Mouse (Mus musculus) hindbrain, postnatal 0 days (tissue): ENCODE measurements at regions not wholly inside any gene's neighbourhood (a gene's known extent, or its start where the extent isn't known, plus 50 kb on each side); places are given as distances from the start of the nearest gene placed in this dataset.

Source experiments
- ATAC-seq: fragments of 200-750 bp; cut with Nextera tagmentation; 2 replicates; pipeline ENCODE4 v1.8.0; 2017; ENCODE audit warnings: mild to moderate bottlenecking, moderate TSS enrichment, moderate library complexity
- DNase-seq: peaks from one replicate; pipeline ENCODE4 v3.0.0-alpha.2; 2015; ENCODE audit warnings: low spot score
- H3K27ac ChIP-seq: fragments of 300-500 bp; sonication (generic); 2 replicates; pipeline ENCODE4 v1.5.1; 2014; ENCODE audit warnings: mild to moderate bottlenecking
- H3K27me3 ChIP-seq: fragments of 300-500 bp; sonication (generic); 2 replicates; pipeline ENCODE4 v1.6.1; 2014; ENCODE audit warnings: low read length, mixed read lengths; ENCODE audit not compliant: insufficient read depth
- H3K36me3 ChIP-seq: fragments of 300-500 bp; sonication (generic); 2 replicates; pipeline ENCODE4 v1.6.1; 2014; ENCODE audit warnings: low read length, mixed read lengths; ENCODE audit not compliant: insufficient read depth
- H3K4me1 ChIP-seq: fragments of 300-500 bp; sonication (generic); 2 replicates; pipeline ENCODE4 v1.6.1; 2014; ENCODE audit warnings: antibody characterized with exemption, low read length, mixed read lengths; ENCODE audit not compliant: insufficient read depth
- H3K4me2 ChIP-seq: fragments of 300-500 bp; sonication (generic); 2 replicates; pipeline ENCODE4 v1.6.1; 2014; ENCODE audit warnings: low read depth, mild to moderate bottlenecking, low read length, moderate library complexity, mixed read lengths
- H3K4me3 ChIP-seq: fragments of 300-500 bp; sonication (generic); 2 replicates; pipeline ENCODE4 v1.5.1; 2014; ENCODE audit warnings: low read length
- H3K9ac ChIP-seq: fragments of 300-500 bp; sonication (generic); replicated peaks from 2 replicates; pipeline ENCODE4 v1.6.1; 2014; ENCODE audit warnings: mild to moderate bottlenecking, low read length, moderate library complexity, mixed read lengths
- H3K9me3 ChIP-seq: fragments of 300-500 bp; sonication (generic); 2 replicates; pipeline ENCODE4 v1.6.1; 2016; ENCODE audit warnings: low read length, mixed read lengths
- CTCF ChIP-seq: IDR thresholded peaks from 2 replicates; pipeline ENCODE4 v1.5.1; 2016; ENCODE audit warnings: antibody characterized with exemption, control low read depth, low read depth
- WGBS: fragments of 180-500 bp; shearing (Covaris S2); extraction: QIAGEN DNeasy Blood & Tissue Kit; methylation state at CpG from one replicate; pipeline ENCODE4 v1.1.7; 2014; 5-methylcytosine and 5-hydroxymethylcytosine counted together

DNA sequence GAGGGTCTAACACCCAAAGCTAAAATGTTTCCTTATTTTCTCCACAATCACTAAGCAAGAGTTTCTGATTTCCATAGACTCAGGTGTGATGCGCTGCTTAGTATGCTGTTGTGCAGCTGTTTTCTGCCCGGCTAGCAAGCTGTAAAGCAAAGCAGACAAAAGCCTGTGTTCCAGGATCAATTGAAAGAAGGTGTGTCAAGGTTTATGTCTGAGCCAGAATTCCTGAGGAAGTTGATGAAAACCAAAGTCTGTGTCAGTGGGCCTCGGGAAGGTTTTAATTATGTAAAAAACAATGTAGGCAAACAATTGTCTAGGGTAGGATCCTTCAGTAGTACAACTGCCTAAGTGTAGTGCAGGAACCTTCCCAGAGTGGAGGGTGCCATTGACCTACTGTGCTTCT, 604.6 kb downstream of the Dcdc2c start:
- Histone ChIP-seq H3K27ac (no peak overlapping the region), H3K27me3 (no peaks in the 10 kb centered on the region), H3K9ac (no peak overlapping the region), H3K4me2 (no peak overlapping the region), H3K36me3 (no peaks in the 10 kb centered on the region), H3K9me3 (no peaks in the 10 kb centered on the region), H3K4me1 (no peaks in the 10 kb centered on the region), H3K4me3 (no peak overlapping the region)
- WGBS, result 67% methylated on average over 3 of the region's 3 CpGs
- DNase-seq, result no peak
- no peak for TF ChIP-seq CTCF
- no peak for ATAC-seq

DNA sequence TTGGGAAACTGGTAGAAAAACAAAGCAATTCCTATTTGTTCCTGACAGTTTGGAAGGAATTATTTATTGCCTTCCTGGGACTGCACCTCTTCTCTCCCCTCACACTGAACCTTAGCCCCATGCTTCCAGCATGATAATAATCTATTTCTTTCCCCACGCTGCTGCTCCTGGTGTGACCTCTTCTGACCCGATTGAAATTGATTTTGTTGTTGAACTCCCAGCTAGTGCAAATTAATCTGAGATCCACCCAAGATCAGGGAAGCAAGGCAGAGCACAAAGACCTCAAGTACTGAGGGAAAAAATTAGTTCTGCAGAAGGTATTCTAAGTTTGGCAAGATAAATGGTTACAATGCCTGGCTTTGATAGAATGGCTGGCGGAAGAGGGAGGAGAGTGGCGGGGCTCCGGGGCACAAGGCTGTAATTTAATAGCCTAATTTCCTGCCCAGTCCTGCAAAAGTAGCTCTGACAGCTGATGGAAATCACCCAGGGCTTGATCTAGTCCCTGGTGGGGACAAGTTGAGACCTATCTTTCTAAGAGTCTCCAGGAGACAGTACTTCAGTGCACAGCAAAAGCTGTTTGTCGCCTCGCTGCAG, 604.6 kb upstream of the Sox11 start:
- H3K27me3 ChIP-seq, result no peaks in the 10 kb centered on the region
- ATAC-seq, result no peak
- no peak overlapping the region for H3K4me3 ChIP-seq
- no peak overlapping the region for H3K27ac ChIP-seq
- H3K9ac ChIP-seq, result no peak overlapping the region
- H3K36me3 ChIP-seq, result no peaks in the 10 kb centered on the region
- TF ChIP-seq CTCF, result no peak
- H3K4me2 ChIP-seq, result no peak overlapping the region
- 49% methylated on average over 7 of the region's 7 CpGs for WGBS
- H3K4me1 ChIP-seq, result no peaks in the 10 kb centered on the region
- no peaks in the 10 kb centered on the region for H3K9me3 ChIP-seq
- no peak for DNase-seq

DNA sequence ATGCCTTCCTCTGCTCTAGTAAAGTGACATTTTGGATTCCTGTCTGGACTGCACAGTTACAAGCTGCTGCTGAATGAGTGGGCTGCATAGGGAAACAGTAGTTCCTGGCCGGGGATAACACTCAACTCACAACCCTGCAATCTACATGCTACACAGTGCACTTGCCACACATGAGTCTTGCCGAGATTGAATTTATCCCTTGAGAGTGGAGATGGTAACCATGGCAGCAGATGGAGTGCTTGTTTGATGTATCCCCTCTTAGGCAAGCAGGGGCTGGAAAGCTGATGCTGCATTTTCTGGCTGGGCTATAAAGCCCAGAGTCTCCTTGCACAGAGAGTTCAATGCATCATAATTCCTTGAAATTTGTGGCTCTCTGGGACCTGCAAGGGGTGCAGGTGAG, 603.0 kb upstream of the Sox11 start:
- TF ChIP-seq CTCF, result no peak
- WGBS, result 11% methylated on average over 2 of the region's 2 CpGs
- no peak overlapping the region for H3K4me3 ChIP-seq

DNA sequence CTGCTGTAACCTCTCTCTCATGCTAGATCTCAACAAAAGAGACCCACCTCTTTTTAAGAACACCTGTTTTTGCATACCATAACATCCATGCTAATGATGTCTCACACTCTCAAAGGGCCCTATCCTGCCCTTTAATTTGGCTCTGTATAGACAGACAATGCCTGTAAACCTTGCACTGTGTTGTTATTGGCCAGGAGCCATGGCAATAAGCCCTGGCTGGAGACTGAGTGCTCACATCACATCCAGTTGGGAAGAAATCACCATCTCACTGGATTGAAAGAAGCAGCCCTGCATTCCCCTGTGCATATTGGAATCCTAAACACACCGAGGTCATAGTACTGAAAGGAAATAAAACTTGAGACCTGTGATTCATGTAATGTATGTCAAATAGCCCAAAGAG, 598.7 kb upstream of the Sox11 start:
- H3K9me3 ChIP-seq, result no peaks in the 10 kb centered on the region
- DNase-seq (no peak), ATAC-seq (no peak)
- TF ChIP-seq CTCF, result no peak
- H3K4me3 ChIP-seq, result no peak overlapping the region
- H3K4me2 ChIP-seq, result no peak overlapping the region
- H3K36me3 ChIP-seq, result no peaks in the 10 kb centered on the region
- no peak overlapping the region for H3K27ac ChIP-seq
- H3K4me1 ChIP-seq, result no peaks in the 10 kb centered on the region
- no peaks in the 10 kb centered on the region for H3K27me3 ChIP-seq
- 82% methylated on average over 1 of the region's 1 CpGs for WGBS
- no peak overlapping the region for H3K9ac ChIP-seq

More for the DNA sequence above, 603.0 kb upstream of the Sox11 start:
- H3K36me3 ChIP-seq, result no peaks in the 10 kb centered on the region
- H3K9ac ChIP-seq, result no peak overlapping the region
- no peaks in the 10 kb centered on the region for H3K27me3 ChIP-seq
- peak overlapping the region; percentile 37; the same call in 1 of the 2 replicates for H3K27ac ChIP-seq
- no peak overlapping the region for H3K4me2 ChIP-seq
- ATAC-seq, result peak; percentile 84
- DNase-seq, result peak; percentile 78
- H3K9me3 ChIP-seq, result no peaks in the 10 kb centered on the region
- no peaks in the 10 kb centered on the region for H3K4me1 ChIP-seq

DNA sequence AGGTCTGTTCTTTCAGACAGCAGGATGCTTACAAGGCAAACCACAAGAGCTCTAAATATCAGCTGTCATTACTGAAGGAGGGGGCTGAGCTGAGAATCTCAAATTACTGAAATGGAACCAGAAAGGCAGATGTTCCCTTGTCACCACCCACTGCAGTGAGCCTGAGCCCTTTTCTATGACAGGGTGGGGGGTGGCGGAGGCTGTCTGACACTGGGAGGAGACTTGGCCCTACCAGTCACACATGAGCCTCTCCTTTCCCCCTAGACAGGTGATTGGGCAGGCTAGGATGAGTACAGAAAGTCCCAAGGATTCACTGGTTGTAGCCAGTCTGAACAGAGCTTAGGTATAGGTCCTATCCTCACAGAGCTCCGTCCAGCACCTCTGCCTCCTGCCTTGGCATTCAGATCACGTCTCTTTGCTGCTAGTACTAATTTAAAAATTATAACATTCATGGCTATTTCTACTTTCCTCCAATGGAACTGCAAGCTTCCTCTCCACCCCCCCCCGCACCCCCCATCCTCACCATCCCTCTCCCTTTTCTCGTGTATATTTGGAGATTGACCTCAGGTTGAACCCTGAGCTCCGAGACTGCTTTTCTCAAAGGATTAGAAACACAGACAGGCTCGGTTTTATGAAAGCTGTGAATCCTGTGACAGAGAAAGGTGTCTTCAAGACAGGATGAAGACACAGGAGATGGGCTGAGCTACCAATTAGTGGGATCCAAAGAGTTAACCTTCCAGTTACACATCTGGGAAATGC, 590.2 kb upstream of the Sox11 start:
- Histone ChIP-seq H3K27ac (no peak overlapping the region), H3K9ac (no peak overlapping the region), H3K9me3 (no peaks in the 10 kb centered on the region), H3K4me2 (no peak overlapping the region), H3K4me3 (no peak overlapping the region), H3K4me1 (peaks cover 4% of the 10 kb centered on the region; the same call in 1 of the 2 replicates), H3K36me3 (no peaks in the 10 kb centered on the region), H3K27me3 (no peaks in the 10 kb centered on the region)
- DNase-seq, result peak; percentile 36
- WGBS, result 42% methylated on average over 7 of the region's 7 CpGs
- TF ChIP-seq CTCF, result no peak
- peak; percentile 59; the same call in 1 of the 2 replicates for ATAC-seq

DNA sequence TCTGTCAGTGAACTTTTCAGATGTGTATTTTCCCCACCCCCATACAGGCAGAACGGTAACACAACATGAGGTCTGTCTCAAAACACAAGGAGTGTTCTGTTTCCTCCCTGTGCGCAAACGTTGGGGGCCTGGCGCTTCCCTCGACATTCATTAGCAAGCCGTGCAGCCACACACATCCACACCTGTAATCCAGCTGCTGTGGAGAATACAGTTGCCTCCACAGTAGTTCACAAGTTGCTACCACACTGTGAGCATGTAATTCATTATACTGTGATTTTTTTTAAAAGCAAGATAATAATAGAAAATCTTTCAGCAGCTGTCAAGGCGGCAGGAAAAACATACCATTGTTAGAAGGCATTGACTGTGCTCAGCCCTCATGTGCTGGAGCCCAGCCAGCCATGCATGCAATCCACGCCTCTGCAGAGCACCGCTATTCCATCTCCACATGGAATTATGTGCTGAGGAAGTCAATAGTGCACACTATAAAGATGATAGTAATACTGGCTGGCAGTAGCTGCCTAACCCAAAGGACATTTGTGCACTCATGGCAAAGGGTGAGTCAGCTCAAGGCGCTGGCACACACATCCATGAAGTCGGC, 586.1 kb upstream of the Sox11 start:
- WGBS, result 26% methylated on average over 11 of the region's 11 CpGs
- Histone ChIP-seq H3K27ac (no peak overlapping the region), H3K4me2 (no peak overlapping the region), H3K9ac (no peak overlapping the region), H3K4me3 (no peak overlapping the region), H3K36me3 (no peaks in the 10 kb centered on the region), H3K27me3 (no peaks in the 10 kb centered on the region), H3K4me1 (peaks cover 3% of the 10 kb centered on the region; the same call in 1 of the 2 replicates), H3K9me3 (no peaks in the 10 kb centered on the region)
- no peak for TF ChIP-seq CTCF
- DNase-seq (peak; percentile 26), ATAC-seq (no peak)

DNA sequence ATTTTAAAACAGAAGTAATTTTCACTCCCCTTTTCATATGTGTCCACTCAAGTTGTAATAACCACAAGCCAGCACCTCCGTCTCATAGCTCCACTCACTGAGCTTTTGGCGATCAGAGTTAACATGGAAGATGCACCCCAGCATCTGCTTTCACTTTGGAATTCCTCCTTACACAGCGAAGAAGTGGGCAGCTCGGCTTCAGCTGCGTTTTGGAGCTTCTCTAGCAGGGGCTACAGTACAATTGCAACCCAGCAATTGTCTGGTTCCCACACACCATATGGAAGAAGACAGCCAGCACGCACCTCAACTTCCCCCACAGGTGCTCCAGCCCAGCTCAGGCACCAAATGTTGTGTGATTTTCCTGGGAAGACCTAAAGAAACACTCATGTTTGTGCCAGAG, 584.4 kb upstream of the Sox11 start:
- no peak overlapping the region for H3K27ac ChIP-seq
- no peak overlapping the region for H3K4me3 ChIP-seq
- H3K9ac ChIP-seq, result no peak overlapping the region
- H3K9me3 ChIP-seq, result no peaks in the 10 kb centered on the region
- TF ChIP-seq CTCF, result no peak
- no peaks in the 10 kb centered on the region for H3K4me1 ChIP-seq
- H3K36me3 ChIP-seq, result no peaks in the 10 kb centered on the region
- no peaks in the 10 kb centered on the region for H3K27me3 ChIP-seq
- H3K4me2 ChIP-seq, result no peak overlapping the region
- ATAC-seq (no peak), DNase-seq (no peak)
- WGBS, result 88% methylated on average over 6 of the region's 6 CpGs
